Mouse (Mus musculus) T-helper 17 cell (primary cell): ENCODE results near the gene Erlin1.

Source experiments
- in situ Hi-C, 2 experiments: fragments of 300-600 bp; cut with MboI, MseI; formaldehyde crosslinking; loops; 1 replicate in 1 of 2; 2 replicates in 1 of 2; pipeline ENCODE4 v1.15.1; 2025; ENCODE audit warnings: high pct_unique_total_duplicates in 2 of 2

Gene Erlin1

DNA sequence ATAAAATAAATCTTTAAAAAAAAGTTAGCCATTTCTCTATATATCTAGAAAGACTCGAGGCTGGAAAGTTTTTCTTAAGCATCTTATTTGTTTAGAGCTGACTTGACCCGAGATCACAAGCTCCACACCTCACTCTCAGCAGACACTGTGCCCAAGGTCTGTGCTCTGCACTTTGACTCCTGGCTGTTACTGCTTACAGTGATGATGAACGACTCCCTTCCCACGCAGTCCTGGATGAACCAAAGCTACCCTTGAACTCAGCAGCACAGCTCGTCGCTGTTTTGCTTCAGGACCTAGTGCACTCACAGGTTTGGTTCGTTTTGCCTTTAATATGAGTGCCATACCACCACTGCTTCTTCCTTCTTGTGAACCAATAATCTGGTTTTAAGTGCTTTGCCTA is 5.8 kb downstream of the Erlin1 start:
- in situ Hi-C loops = no loop called here

DNA sequence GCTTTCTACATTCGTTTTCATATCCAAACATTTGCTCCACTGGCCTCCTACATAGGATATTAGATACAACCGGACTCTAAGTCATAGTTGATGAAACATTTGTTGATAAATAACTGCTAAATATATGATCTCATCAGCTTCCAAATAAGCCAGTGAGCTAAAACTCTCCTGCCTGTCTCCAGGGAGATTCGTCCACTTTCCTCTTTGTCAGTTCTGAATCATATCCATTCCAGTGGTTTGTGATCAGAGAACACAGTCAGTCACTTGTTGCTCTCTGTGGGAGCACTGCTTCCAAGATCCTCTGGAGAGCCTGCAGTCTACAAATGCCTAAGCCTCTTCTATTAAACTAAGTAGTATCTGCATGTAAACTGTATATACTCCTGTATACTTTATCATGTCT is 9.4 kb downstream of the Erlin1 start:
- in situ Hi-C loops = no loop called here

DNA sequence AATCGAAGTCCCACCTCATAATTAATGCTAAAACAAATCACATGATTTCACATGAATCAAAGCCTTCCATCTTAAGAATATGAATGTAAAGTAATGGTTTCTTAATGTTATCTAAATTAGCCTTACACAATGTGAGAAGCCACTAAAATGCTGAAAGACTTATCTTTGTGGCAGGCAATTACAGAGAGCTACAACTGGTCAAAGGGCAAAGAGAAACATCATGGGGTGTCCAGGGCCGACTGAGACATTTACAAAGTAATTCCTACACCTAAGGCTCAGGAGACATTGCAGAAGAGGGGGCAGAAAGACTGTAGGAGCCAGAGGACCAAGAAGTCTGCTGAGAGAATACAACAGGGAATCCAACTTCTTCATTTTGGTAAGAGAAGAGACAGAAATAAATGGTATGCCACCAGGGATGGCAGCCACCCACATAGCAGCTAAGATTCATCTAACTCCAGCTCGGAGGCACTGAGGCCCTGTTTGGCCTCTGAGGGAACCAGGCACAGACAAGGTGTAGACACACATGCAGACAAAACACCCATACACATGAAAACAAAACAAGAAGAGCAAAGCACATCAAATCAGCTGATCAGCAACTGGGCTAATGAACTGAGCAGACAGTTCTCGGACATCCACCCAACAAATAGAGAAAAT is 14.3 kb downstream of the Erlin1 start:
- in situ Hi-C loops = no loop called here

DNA sequence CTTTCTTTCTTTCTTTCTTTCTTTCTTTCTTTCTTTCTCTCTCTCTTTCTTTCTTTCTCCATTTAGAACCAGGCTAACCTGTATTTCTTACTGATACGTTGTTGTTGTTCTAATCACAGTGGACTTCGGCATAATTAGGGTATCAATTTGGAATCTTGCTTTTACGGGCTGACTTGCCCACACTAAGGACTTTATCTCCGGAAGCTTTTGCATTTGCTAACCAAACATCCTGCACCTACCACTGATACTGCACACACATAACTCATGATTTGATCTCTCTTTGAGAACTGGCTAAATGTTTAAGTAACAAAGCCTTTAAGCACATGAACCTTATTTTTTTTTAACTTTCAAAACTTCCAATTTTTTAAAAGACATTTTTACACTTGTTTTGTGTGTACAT is 19.2 kb downstream of the Erlin1 start:
- in situ Hi-C loops = no loop called here

DNA sequence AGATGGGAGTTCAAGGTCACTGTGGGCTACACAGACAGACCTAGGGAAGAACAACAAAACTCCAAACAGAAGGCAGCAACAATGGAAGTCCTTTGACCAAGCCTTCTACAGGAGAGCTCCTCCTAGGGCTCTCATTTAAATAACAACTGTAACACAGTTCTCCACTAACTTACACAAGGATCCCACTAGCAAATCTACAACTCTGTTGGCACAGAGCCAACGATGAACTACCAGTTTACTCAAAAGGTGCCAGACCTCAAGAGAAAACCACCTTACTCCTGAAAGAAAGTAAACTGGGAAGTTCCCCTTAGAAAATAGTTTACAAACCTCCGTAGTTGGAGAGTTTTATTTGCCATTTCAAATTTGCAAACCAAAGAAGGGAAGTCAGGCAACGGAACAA is 20.3 kb downstream of the Erlin1 start:
- in situ Hi-C loops = no loop called here

DNA sequence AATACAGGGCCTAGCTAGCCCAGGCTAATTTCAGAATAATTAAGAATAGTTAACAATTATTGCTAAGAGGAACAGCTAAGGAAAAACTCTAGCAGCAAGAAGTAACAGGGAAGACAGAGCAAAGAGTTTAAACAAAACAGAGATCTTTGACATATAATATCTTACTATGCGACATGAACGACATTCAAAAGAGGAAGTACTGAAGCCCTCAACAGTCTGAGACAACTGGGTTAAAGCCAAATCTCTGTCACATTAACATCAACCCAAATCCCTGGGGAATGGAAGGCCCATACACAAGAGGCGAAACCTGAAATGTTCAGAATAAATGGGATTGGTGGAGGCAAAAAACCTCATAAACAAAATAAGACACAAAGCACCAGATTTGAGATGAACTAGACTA is 23.7 kb downstream of the Erlin1 start:
- in situ Hi-C loops = no loop called here

DNA sequence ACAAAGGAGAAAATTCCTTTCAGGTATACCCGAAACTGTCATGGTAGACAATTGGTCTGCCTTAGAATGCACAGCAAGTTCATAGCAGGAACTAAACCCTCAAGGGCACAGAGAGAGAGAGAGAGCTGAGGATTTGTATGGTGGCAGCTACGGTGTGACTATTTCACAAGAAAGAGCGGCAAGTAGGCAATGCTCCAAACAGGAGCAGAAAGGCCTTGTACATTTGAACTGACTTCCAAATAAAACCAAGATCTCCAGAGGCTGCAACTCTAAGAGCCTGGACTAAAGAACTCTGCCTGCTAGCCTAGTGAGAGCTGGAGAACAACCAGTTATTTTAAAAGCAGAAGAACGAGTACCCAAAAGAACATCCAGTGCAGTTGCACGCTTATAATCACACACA is 27.5 kb downstream of the Erlin1 start:
- in situ Hi-C loops = loop anchor here in 1 of 2 experiments (5.0 kb wide), 1 partner anchor 50 kb away; no protein-coding TSS in a partner anchor

DNA sequence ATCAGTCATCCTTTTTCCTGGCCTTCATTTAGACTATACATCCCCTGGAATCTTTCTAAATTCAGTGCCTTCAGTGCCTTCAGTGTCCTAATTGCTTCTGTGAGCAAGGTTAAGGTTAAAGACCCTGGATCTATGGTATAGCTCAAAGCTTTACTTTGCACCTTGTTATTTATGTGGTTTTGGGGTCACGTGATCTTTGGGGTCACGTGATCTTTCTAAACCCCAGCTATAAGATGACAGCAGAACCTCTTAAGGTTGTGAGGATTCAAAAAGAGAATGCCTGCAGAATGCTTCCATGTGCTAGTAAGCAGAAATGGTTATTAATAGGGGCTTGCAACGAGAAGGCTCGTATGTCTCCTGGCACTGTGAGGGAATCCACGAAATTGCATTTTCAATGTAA is 36.2 kb downstream of the Erlin1 start:
- in situ Hi-C loops = no loop called here

DNA sequence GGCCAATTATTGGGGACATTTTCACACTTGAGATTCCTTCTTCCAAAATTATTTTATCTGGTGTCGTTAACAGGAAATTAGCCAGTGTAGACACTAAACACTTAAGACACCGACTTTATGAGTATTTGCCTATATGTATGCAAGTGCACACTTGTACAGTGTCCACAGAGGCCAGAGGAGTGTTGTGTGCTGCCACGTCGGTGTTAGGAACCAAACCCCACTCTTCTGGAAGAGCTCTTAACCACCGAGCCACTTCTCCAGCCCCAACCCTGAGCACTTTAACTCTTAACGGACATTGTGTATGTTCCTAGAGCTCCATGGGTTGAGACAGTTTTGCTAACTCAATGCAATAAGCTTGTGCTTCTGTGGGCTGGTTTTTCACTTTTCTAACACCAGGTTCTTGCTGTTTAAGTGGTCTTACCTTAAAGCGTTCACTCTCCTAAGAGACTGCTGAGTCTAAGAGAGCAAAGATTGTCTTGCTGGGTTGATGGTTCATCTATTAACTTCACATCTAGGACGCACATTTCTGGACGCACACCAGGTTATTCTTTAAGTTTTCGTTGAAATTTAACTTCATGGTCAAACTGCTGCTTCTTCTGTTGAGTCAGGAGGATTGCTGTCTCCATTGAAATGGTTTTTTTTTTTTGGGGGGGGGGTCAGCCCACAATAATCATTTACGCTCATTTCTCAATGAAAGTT is 37.4 kb downstream of the Erlin1 start:
- in situ Hi-C loops = no loop called here

DNA sequence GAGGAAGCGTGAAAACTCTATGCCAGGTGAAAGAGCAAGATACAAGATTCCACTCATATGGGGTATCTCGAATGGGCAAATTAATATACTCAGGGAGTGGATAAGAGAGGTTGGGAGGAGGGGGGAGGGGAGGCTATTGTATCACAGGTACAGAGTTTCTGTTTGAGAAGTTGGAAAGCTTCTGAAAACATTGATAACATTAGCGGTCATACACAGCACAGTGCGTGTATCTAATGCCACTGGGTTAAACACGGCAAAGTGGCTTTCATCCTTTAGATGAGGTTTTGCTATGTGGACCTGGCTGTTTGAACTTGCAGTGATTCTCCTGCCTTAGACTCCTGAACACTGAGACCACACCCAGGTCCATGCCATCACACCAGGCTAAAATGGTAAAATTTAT is 39.6 kb downstream of the Erlin1 start:
- in situ Hi-C loops = no loop called here

DNA sequence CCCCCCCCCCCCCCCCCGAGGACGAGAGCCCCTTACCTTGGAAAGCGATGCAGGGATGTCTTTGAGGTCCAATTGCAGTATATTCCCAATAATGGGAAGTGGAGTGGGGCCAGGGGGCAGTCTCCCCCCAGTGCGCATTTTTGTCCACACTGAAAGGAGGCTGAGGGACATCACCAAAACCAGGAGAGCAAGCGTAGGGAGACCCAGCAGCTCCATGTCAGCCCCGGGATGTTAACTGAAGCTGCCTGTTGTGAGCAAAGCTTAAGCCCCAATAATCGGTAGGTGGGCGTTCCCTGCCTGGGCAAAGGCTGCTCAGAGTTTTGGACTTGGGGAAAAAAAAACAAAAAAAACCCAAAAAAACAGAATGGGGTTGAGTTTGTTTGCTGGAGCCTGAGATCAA is 40.6 kb downstream of the Erlin1 start, which contains the start of gene Cyp2c23:
TSS of gene Cyp2c23 (minus strand) at position 237 of the 400 bp plus-strand sequence.
- in situ Hi-C loops = loop anchor here in 1 of 2 experiments (10.0 kb wide), 1 partner anchor 496 kb away; no protein-coding TSS in a partner anchor

DNA sequence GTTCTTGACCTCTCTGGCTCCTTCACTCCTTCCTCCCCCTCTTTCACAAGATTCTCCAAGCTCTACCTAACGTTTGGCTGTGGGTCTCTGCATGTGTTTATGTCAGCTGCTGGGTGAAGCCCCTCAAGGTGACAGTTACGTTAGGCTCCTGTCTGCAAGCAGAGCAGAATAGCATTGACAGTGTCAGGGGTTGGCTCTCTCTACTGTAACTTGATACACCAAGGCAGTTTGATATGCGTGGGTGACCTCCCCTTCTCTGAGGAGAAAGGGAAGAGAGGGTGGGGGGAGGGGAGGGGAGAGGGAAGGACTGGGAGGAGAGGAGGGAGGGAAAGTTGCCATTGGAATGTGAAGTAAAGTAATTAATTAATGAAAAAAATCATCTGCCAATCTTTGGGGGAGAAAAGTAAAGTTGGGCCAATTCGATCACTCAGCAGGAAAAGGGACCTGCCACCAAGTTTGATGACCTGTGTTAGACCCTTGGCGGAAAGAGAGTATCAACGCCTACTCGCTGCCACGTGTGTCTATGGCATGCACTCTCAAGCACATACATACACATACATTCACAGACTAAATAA is 42.5 kb downstream of the Erlin1 start:
- in situ Hi-C loops = loop anchor here in 1 of 2 experiments (10.0 kb wide), 1 partner anchor 498 kb away; no protein-coding TSS in a partner anchor

DNA sequence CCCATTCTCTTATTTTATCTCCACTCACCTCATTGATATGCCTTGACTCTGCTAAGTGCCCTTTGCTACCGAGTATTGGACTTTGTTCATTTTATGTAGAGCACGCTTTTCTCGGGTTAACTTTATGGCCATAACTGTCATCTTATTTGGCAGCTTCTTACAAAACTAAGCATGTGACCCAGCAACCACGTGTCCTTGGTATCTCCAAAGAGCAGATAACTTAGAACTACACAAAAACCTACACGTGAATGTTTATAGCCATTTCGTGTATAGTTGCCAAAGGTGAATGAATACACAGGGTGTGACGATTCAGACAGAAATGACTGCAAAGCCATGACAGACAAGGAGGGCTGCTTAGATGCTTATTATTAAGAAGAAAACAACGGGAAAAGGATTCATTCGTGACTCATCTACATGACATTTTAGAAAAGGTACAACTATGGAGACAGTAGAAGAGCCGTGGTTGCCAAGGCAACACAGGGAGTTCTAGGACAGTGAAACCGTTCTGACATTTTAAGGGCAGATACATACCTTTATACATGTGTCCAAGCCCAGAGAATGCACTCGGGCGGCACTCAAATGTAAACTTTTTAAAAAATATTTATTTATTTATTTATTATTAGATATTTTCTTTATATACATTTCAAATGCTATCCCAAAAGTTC is 44.5 kb downstream of the Erlin1 start:
- in situ Hi-C loops = loop anchor here in 1 of 2 experiments (10.0 kb wide), 1 partner anchor 500 kb away; no protein-coding TSS in a partner anchor

DNA sequence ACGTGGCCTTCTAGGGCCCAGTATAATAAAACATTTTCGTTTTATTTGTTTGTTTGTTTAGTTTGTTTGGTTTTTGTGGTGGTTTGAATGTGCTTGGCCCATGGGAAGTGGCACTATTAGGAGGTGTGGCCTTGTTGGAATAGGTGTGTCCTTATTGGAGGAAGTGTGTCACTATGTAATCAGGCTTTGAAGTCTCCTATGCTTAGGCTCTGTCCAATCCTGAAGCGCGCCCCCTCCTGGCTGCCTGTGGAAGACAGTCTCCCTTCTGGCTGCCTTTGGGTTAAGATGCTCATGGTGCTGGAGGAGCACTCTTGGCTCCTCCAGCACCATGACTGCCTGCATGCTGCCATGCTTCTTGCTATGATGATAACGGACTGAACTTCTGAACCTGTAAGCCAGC is 46.5 kb downstream of the Erlin1 start:
- in situ Hi-C loops = loop anchor here in 1 of 2 experiments (10.0 kb wide), 1 partner anchor 502 kb away; no protein-coding TSS in a partner anchor

DNA sequence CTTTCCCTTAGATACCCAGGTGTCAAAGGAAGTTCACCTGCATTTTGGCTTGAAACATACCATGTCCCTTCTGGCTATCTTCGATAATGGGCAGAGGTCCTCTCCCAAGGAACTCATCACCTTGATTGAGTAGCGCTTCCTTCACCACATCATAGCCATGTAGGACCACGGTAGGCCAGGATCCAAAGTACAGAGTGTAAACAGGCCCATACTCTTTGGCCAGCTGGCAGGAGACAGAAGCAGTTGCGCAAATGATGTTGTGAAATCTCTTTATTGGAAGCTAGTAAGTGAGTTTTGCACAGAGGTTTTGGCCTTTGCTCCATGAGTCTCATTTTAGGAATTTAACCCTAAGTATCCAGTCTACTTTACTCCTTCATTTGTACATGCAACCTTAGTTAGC is 48.1 kb downstream of the Erlin1 start:
- in situ Hi-C loops = loop anchor here in 1 of 2 experiments (10.0 kb wide), 1 partner anchor 503 kb away; no protein-coding TSS in a partner anchor

DNA sequence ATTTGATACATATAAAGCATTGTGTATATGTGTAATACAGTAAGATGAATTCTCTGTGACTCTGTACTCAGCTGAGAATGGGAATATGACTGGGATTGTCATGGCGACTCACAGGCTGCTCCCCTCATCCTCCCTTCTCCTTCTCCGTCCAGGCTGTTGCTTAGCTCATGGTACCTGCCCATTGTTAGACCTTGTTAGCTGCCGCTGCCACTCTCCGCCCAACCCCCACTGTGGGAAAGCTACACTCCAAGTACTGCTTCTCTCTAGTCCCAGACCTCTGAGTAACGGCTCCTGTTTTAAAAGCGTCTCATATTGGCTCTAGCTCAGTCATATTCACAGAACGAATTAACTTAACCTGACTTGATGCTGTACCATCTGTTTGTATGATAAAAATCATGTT is 49.8 kb downstream of the Erlin1 start:
- in situ Hi-C loops = loop anchor here in 1 of 2 experiments (10.0 kb wide), 1 partner anchor 505 kb away; no protein-coding TSS in a partner anchor

DNA sequence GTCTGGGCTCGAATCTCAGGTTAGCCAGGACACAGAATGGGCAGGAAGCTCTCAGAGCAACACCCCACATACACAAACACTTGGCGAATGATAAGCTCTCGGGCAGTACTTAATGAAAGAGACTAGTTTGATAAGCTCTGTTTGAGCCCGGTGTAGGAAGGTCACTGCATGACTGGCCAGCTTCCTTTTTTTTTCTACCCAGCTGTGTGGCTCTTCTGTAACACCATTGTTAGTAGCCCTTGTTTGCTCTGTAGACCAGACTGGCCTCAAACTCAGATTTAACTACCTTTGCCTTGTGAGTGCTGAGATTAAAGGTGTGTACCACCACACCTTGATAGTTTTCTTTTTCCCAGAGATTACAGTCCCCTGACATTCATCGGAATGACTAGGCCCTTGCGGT is 55.7 kb downstream of the Erlin1 start:
- in situ Hi-C loops = no loop called here

DNA sequence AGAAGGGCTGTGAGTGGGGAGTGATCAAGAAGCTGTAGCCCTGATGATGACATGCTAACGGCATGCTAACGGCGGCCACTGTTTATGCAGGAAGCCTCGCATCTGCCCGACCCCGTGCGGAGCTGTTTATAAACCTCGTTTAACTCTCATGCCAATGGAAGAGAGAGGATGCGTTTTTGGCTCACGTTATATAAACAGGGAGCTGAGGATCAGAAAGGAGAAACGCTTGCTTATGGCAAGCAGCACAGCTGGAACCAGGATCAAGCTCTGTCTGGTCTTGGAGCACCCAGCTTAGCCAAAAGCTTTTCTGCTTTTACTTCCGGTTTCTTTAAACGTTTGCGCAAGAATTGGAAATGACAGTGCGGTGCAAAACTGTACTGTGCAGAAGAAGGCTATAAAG is 60.8 kb downstream of the Erlin1 start:
- in situ Hi-C loops = no loop called here

DNA sequence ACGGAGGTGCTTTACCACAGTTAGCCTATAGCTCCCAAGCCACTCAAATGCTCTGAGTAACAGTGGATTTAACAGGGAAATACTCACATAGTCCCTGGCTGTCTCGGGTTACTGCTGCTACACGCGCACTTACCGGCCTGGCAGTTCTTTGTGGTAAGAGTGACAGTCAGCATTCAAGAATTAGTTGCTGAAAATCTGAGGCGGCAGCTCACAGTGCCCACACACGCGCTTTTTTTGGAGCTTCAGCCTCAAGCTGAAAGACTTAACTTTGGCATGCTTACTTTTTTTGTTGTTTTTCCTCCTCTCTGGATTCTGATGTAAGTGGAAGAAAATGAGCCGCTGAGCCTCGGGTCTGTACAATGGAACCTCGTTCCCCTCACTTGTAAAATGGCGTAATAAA is 62.4 kb downstream of the Erlin1 start:
- in situ Hi-C loops = no loop called here

DNA sequence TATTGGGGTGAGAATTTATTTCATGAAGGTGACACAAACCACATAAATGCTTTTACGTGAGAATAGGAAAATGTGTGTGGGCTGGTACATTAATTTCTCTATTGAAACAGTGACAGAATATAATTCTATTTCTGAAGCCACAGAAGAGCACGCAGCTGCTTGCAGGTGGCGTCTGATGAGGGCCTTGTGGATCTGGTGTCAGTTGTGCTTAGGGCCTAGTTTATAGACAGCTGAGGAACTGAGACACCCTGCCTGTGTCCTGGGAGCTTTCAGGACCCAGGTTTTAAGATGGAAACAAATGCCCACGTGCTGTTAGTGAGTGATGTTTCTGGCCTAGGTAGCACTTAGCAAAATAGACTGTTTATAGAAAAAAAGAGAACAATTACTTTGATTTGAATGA is 64.6 kb downstream of the Erlin1 start:
- in situ Hi-C loops = no loop called here

DNA sequence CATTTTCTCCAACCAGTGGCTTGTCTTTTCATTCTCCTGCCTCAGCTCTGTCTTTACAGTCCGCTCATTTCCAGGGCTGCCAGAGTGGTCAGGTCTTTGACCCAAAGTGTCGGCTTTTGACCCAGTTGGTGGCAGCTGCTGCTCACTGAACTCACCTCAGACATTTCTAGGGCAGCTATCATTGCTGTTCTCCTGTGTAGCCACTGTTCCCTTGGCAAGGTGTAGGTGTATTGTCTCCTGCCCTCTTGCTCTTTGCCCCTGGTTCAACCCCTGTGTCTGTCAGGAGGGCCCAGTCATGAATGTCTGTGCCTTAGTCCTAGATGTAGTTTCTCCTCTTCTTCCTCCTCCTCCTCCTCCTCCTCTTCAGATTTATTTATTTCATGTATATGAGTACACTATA is 65.3 kb downstream of the Erlin1 start:
- in situ Hi-C loops = loop anchor here in 1 of 2 experiments (5.0 kb wide), 1 partner anchor 328 kb away; the partner anchor contains the start of gene Scd4

DNA sequence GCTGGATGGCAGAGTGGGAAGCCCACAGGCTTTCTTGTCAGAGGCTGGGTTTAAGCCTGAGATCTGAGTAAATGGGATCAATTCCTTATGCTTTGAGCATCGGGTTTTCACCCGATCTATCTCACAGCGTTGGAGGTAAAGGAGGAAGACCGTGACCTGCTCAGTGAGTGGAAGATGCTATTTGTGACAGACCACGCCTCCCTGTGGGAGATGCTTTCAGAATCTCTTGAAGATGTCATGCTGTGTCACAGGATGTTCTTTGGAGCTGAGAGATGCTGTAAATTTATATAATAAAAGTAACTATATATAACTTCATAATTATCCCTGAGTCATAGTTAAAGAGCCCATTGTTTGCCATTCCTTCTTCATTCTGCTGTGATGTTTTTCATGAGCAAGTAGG is 68.9 kb downstream of the Erlin1 start:
- in situ Hi-C loops = loop anchor here in 1 of 2 experiments (5.0 kb wide), 1 partner anchor 332 kb away; the partner anchor contains the start of gene Scd4
